ENCODE assay signal across 8 mouse cellular contexts in the genomic region with DNA sequence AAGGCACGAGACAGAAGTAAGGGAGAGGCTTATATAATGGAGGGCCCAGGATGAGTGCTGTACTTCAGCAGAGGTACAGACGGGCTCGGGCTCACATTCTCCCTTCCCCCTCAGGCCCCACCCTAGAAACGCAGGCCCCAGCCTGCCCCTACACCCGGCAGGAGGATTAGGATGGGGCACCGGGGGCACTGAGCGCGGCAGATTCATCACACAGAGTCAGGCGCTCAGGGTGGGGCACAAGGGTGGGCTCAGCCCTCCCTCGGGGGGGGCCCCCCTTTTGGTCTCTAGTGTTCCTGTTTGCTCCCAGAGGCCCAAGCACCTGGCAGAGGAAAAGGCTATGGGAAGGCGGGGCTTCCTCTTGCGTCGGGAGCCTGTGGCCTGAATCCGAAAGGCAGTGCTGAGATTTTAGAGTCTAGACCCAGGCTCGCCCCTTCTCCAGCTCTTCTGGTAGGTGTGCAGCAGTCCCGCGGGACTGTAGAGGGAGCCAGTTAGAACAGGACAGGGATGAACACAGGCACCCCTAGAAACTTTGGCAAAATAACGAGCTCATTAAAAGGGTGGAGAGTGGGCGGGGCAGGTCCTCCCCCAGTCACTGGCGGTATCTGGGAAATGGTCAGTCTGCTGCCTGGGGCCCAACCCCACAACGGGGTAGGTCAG. TPM values are rescaled to one million over a fixed set of nuclear protein-coding genes. Genes with fewer than 3 reads are reported as not detected.
A peak's percentile ranks its signal among the peaks of the same experiment; 100 is the strongest.
DNase-seq lines count a peak whose midpoint lies in the region; ATAC-seq and TF ChIP-seq lines count a peak whose summit lies in the region.

No protein-coding gene starts in this region.

- DNase-seq in heart, adult 9 months (ENCODE audit: low spot score in 2 of 2) = peak; percentile 50 to 70
- no peak for DNase-seq in heart, postnatal 14 days
- DNase-seq in Patski (ENCODE audit: low read depth, low spot score) = no peak
- DNase-seq in lung, adult 18-20 months = peak; percentile 65 to 72
- no peak for DNase-seq in natural killer cell, adult 2 months (ENCODE audit: low spot score in 2 of 2)
- DNase-seq in cerebellum, postnatal 14 days = no peak
- no peak for DNase-seq in left cerebral cortex, postnatal 4 days

- peaks cover 9% of the 10 kb centered on the region for H3K4me1 ChIP-seq in hindbrain, embryonic 13.5 days (replicated peaks)

- no peaks in the 10 kb centered on the region for H3K27me3 ChIP-seq in Patski
- H3K27me3 ChIP-seq in hindbrain, embryonic 13.5 days = peaks cover 15% of the 10 kb centered on the region

- H3K4me3 ChIP-seq in hindbrain, embryonic 13.5 days = no peak overlapping the region

- no peaks in the 10 kb centered on the region for H3K36me3 ChIP-seq in hindbrain, embryonic 13.5 days

- 31% methylated on average over 21 of the region's 21 CpGs for WGBS in hindbrain, embryonic 13.5 days

- H3K9ac ChIP-seq in hindbrain, embryonic 13.5 days = peak overlapping the region; percentile 35; the same call in 1 of the 2 replicates

- intact Hi-C loops in heart, postnatal 14 days (cut with DNase I) = no loop called here
- intact Hi-C loops in left cerebral cortex, postnatal 4 days (cut with DNase I) = no loop called here

- ATAC-seq in Patski = peak; percentile 12
- ATAC-seq in hindbrain, embryonic 13.5 days (ENCODE audit: low FRiP score) = no peak

- H3K4me2 ChIP-seq in hindbrain, embryonic 13.5 days = no peak overlapping the region

- CTCF ChIA-PET in Patski (lab: Charles Lee) = interaction anchor here (0.8 to 1.6 kb wide), 3 partner anchors 11 to 79 kb away, joined by 3 to 4 read pairs (median 3); no protein-coding TSS in a partner anchor

- POLR2A ChIA-PET in Patski (lab: Charles Lee) = interaction anchor here (0.6 to 1.8 kb wide), 2 partner anchors 10 to 83 kb away, joined by 5 to 6 read pairs; no protein-coding TSS in a partner anchor

- no peak for TF ChIP-seq CTCF in Patski (IDR thresholded peaks at IDR 0.05)

- no peaks in the 10 kb centered on the region for H3K9me3 ChIP-seq in hindbrain, embryonic 13.5 days

- H3K27ac ChIP-seq in hindbrain, embryonic 13.5 days = no peak overlapping the region

- in situ Hi-C loops in Patski (cut with MboI; ENCODE audit: low pct_unique_long_range_greater_than_20kb) = loop anchor here (5.0 kb wide), 1 partner anchor 37 kb away; a partner anchor contains a TSS

RNA-seq across cellular contexts. Expression of a gene that starts 3.8 kb away (rescaled TPM):
- total RNA-seq in heart, postnatal 14 days (2021) = 1 to 10 TPM; 1.5 to 1.8 TPM
- polyA plus RNA-seq in Patski (2021) = 0.35 TPM
- polyA plus RNA-seq in hindbrain, embryonic 13.5 days (2015; fragmentation: Nextera tagmentation; extraction: Ambion mirVana) = 0.45 and 1.5 TPM in 2 replicates
- 1 to 10 TPM in 1 of 2 experiments, under 1 TPM in 1; 0.74 to 1.1 TPM for total RNA-seq in left cerebral cortex, postnatal 4 days (2021)

RNA-seq across cellular contexts. Expression of a gene that starts 21.8 kb away (rescaled TPM):
- 10 to 100 TPM; 18.9 to 21.1 TPM for total RNA-seq in heart, postnatal 14 days (2021)
- polyA plus RNA-seq in Patski (2021) = 32.0 TPM
- polyA plus RNA-seq in hindbrain, embryonic 13.5 days (2015; fragmentation: Nextera tagmentation; extraction: Ambion mirVana) = 5.7 and 7.1 TPM in 2 replicates
- total RNA-seq in left cerebral cortex, postnatal 4 days (2021) = 10 to 100 TPM; 15.9 to 16.9 TPM

RNA-seq across cellular contexts. Expression of a gene that starts 31.0 kb away (rescaled TPM):
- 10 to 100 TPM; 21.3 to 23.7 TPM for total RNA-seq in heart, postnatal 14 days (2021)
- polyA plus RNA-seq in Patski (2021) = 79.6 TPM
- polyA plus RNA-seq in hindbrain, embryonic 13.5 days (2015; fragmentation: Nextera tagmentation; extraction: Ambion mirVana) = 43.2 and 44.5 TPM in 2 replicates
- 10 to 100 TPM; 27.8 TPM for total RNA-seq in left cerebral cortex, postnatal 4 days (2021)

RNA-seq across cellular contexts. Expression of a gene that starts 32.5 kb away (rescaled TPM):
- 10 to 100 TPM; 41.8 to 47.1 TPM for total RNA-seq in heart, postnatal 14 days (2021)
- polyA plus RNA-seq in Patski (2021) = 96.4 TPM
- polyA plus RNA-seq in hindbrain, embryonic 13.5 days (2015; fragmentation: Nextera tagmentation; extraction: Ambion mirVana) = 68.8 and 71.7 TPM in 2 replicates
- 10 to 100 TPM; 70.3 to 70.6 TPM for total RNA-seq in left cerebral cortex, postnatal 4 days (2021)

RNA-seq across cellular contexts. Expression of a gene that starts 34.9 kb away (rescaled TPM):
- not detected for total RNA-seq in heart, postnatal 14 days (2021)
- 0.03 TPM for polyA plus RNA-seq in Patski (2021)
- polyA plus RNA-seq in hindbrain, embryonic 13.5 days (2015; fragmentation: Nextera tagmentation; extraction: Ambion mirVana) = 0.14 and 0.22 TPM in 2 replicates
- not detected for total RNA-seq in left cerebral cortex, postnatal 4 days (2021)

Comparison
In these comparisons a context has a peak if more than half of its experiments do, and no peak if none do; other contexts are left out.
1. DNase-seq: peak in heart, adult 9 months (2 of 2) and lung, adult 18-20 months (2 of 2); none in heart, postnatal 14 days (0 of 2), Patski (single experiment), natural killer cell, adult 2 months (0 of 2), cerebellum, postnatal 14 days (0 of 2) and left cerebral cortex, postnatal 4 days (single experiment).